Mouse (Mus musculus) heart, adult 18-20 months (tissue): ENCODE data around the gene Il20rb. TPM values are rescaled to one million over a fixed set of nuclear protein-coding genes. Genes with fewer than 3 reads are reported as not detected.
A peak's percentile ranks its signal among the peaks of the same experiment; 100 is the strongest.

ENCODE experiments used
- DNase-seq, 2 experiments: peaks; one replicate each; pipeline ENCODE4 v3.0.0; 2021 to 2022; ENCODE audit warnings: mixed read lengths in 1 of 2
- total RNA-seq, 2 experiments: library from RNA; stranded (reverse); gene quantifications; 2 replicates each; pipeline ENCODE4 v1.2.3; 2021

The Il20rb gene
- total RNA-seq, 2 experiments from 2014 or later: 0.47 to 1.2 TPM

DNA sequence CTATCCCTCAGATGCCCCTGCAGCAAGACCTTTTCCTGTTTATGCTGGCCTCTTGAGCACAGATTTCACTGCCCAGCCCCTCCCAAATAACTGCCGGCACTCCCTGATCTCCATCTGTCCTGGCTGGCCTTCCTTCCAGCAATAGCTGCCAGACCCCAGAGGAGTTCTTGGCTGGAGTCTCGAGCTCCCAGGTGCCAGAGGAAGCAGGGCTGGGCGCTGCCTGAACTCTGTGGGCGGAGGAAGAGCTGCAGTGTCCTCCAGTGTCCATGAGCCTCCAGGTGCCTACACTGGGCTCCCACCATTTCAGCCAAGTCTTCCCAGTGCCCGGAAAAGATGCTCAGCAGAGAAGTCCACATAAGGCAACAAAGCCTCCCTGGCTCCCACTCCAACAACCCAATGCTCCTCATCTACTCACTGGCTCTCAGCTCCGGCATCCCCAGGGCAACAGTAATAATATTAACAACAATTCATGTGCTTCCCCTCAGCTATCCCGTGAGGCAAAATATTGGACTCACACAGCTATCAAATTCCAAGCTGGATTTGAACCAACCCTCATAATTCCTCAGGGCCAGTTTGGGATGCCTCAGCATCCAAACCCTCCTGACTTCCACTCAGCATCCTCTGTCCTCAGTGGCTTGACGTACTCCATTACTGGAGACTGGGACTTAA, 15.5 kb downstream of the Il20rb start:
- DNase-seq: peak; percentile 85 to 95

DNA sequence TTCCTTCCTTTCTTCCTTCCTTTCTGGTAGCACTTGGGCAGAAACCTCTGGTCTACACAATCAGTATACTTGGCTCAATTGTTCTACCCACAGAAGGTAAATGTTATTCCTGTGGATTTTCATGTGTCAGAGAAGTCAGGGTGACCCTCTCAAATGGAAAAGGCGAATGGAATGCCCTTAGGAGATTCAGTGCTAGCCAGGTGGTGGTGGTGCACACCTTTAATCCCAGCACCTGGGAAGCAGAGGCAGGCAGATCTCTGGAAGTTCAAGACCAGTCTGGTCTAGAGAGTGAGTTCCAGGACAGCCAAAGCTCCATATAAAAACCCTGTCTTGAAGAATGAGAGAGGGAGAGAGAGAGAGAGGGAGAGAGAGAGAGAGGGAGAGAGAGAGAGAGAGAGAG, 16.4 kb downstream of the Il20rb start:
- DNase-seq: no peak

DNA sequence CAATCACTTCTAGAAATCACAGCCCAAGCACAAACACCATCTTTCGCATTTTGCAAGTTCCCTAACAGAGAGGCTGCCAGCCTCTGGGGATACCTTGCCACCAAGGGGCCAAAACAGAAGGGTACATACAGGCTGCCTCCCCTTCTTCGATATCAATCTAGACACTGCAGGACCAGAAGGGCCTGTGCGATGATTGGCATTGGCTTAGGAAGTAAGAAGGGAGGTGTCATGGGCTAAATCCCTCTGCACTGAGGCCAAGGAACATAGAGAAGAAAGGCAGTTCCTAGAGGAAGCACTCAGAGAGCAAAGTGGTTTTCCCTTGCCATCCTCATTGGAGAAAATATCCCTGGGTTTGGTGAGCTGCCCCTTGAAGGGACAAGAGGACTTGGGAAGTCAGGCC, 16.9 kb downstream of the Il20rb start:
- no peak for DNase-seq

DNA sequence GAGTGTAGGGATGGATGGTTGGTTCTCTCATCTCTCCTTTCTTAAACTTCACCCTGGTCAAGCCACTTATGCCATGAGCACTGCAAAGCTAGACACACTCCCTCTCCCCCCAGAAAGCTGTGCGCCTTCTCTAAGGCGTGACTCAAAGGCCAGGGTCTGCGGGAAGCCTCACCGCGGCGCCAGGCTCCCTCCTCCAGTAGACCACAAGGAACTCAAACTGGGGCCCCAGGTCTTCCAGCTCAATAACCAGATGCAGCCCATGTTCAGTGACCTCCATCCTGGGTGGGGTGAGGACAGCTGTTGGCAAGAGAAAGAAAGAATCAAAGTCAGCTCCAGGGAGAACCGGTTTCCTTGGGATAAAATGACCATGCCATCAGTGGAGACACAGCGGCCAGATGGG, 18.4 kb downstream of the Il20rb start:
- peak in 1 of 2 experiments; percentile 28 for DNase-seq

DNA sequence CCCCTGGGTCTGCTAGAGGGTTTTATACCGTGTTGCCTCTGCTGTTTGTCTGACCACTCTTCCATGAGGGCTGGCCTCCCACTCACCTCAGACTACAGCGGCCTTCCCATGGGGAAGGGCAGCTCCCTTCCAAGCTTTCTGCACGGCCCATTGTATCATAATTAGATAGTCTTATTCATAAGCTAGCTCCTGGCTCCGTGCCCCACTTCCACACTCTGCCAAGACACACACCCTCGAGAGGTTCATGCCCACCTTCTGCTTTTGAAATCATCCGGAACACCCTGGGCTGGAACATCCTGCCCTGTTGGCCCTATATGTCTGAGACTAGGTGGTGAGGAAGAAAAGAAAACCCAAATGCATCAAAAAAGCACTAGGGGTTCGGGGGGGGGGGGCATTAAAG, 18.9 kb downstream of the Il20rb start:
- DNase-seq: peak; percentile 83 to 88

DNA sequence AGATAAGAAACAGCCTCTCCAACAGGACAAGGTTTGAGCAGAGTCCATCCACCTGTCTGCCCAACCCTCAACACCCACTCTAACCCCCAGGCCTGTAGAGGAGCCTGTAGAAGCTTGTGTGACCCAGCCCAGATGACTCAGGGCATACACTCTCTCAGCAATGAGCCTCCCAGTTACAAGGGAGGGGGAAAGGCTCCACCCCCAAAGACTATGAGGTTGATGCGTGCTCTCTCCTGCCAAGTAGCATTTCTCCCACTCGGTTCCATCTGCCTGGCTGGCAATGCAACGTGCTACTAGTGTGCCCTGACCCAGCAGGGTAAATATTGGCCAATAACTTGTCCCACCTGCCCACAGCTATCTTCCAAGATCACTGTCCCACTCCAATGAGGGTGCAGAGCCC, 19.8 kb downstream of the Il20rb start:
- DNase-seq: peak in 1 of 2 experiments; percentile 56

DNA sequence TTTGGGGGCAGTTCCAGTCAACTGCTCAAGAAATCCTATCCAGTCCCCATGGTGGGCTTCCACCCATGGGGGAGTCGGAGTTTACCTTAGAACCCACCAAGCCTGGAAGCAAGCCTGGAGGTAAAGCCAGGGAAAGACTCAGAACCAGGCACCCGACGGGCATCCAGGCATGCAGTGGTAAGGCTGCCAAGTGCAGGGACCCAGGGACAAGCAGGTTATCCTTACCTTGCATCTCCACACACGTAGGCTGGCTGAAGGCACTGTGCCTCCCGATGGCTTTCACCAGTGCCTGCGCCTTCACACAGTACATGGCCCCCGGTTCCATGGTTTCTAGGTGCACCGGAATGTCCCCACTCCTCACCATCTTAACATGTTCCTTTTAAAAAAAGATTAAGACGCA, 20.6 kb downstream of the Il20rb start:
- no peak for DNase-seq

DNA sequence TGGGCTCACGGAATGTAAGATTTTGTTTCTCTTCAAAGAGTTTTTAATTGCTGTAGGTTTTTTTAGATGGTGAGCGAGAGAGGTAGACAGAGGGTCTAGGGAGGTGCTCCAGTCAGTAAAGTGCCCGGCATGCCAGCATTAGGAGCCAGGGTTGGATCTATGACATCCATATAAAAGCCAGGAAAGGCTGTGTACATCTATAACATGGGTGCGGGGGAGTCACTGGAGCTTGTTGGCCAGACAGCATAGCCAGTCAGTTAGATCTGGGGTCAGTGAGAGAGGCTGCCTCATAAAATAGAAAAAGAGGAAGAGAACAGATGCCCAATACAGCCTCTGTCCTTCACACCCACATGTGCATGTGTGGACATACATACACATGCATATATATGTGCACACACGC, 21.2 kb downstream of the Il20rb start:
- no peak for DNase-seq

DNA sequence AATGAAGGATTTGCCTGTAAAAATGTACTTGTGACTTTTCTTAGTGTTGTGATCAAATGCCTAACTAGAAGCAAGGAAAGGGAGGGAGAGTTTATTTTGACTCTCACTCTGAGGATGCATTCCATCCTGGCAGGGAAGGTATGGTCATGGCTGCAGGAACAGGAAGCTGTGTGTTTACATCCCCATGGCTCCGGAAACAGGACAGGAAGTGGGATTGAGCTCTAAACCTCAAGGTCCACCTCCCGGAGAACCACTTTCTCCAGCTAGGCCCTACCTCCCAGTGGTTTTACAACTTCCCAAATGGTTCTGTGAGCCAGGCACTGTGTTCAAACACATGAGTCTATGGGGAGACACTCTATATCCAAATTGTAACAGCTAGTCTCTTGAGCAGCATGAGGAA, 22.8 kb downstream of the Il20rb start:
- no peak for DNase-seq

DNA sequence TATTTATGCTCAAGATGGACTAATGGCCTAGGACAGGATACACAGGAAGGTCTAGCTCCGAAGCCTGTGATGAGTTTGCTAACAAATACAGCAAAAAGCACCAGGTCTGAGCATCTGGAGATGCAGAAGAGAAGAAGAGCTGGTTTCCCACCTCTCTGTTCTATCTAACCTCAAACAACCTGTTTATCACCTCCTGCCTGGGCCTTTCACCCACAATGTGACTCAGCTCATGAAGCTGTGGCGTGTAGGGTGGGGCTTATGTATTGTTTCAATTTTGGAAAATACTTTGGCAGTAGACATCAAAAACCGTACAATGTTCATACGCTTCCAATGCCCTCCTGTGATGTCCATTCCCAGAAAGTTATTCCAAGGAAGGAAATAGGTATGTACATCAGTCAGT, 24.5 kb downstream of the Il20rb start:
- DNase-seq: peak in 1 of 2 experiments; percentile 61

DNA sequence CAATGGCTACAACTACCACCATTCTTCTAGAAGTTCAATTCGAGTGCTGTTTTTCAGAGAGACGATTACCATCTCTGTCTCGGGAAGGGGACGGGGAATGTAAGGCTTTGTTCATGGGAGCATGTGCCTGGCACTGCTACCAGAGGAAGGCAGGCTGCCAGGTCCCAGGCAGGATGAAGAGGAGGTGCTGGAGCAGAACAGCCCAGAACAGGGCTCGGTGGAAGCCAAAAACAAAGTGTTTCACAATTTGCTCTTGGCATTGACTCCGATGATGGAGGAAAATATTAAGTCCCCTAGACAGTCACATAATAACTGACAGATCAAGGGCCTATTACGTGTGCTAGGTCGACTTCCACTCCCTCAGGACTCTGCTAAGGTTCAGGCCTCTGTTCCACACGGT, 24.9 kb downstream of the Il20rb start:
- DNase-seq: peak; percentile 76 to 83

DNA sequence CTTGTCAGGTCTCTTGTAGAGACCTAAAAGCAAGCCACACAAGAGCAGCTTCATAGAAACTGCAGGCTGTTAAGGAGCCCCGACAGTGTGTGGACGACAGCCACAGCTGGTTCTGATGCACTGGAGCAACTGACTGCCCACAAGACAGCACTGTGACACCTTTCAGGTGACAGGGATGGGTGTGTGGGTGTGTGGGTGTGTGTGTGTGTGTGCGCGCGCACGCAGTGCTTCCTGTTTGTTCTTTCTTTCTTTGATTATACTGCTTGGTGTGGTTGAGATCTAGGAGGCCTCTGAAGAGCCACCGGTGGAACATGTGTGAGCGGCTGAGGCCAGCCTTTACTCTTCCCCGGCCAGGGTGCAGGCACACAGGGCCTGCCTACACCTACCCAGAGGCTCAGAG, 26.4 kb downstream of the Il20rb start:
- DNase-seq: no peak

DNA sequence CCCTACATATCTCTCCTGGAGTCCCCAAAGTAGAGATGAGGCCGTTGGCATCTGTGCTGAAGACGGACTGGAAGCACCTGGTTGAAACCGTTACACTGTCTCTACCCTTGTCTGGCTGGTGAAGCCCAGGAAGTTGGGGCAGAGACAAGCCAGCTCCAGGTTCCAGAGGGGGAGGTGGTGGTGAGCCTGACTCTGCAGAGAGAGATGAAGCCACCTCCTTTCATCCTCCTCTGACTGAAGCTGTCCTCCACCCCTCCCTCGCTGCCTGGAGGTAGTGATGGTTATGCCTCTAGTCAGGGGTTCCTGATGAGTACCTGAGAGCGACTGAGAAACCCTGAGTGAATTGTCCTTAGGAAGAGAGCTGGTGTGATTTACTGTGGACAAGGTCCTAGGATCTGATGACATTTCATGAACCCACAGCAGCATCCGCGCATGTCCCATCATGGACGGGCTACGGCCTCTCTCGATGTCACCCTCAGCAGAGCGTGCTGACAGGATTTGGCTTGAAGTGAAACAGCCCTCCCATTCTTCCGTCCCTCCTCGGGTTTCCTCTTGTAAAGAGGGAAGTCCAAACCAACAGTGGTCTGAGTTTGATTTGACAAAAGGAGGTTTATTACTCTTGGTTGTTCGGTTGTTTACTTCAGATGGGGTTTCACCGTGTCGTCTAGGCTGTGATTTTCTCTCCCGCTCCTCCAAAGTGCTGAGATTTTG, 28.5 kb downstream of the Il20rb start:
- peak in 1 of 2 experiments; percentile 15 for DNase-seq

DNA sequence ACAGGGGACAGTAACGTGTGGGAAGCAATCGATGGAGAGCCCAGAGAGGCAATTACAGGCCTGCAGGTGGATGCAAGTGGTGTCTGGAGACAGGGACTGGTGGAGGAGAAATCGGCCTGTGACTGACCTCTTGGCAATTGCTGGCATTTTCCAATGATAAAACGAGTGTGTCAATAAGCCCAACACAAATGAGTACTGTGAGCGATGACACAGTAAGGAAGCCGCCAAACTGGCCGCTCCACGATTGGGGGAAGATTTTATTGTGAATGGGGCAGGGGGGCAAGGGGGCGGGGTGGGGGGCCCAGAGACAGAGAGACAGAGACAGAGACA, 32.0 kb downstream of the Il20rb start:
- DNase-seq: no peak

DNA sequence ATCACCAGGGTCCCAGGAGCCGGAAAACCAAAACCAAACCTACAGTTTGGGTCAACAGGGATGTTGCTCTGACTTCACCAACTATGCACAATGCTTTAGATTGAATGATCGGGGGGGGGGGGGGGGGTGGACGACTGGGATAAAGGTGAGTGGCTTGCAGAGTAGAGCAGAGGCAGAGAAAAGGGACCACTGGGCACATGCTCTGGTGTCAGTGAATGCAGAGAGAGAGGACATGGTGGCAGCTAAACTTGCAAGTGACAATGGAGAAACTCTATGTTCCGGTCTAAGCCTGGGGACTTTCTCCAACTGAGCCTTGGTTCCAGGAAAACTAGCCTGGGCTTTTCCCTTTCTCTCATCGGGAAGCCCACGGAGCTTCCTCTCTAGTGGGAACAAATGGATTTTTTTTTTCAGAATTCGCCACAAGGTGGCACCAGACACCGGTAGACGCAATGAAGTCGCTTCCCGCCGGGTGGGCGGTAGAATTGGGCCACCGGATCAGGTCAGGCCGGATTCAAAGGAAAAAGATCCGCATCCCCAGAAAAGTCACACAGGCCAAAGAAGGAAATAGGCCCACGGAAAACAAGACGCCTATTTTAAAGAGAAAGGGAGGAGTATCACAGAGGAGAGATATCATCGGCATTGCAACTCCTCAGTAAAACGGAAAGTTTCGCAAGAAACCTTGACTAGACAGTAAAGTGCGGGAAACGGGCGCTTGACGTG, 32.5 kb downstream of the Il20rb start:
- DNase-seq: peak; percentile 85 to 93

DNA sequence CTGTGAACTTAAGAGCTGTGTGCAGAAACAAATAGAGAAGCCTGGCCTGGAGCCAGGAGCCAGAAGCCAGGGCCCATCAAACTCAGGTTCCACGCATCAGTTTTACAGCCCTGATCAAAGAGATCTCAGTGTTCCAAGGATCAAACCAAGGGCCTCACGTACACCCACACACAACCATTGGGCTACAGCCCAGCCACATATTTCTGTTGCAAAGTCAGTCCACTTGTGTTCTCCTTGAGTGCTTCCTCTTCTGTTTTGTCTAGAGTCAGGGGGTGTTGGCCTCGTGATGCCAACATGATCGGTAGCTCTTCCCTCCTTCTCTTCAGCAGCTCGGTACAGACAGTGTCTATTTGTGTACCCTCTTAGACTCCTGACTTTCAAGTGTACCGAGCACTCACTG, 34.2 kb downstream of the Il20rb start:
- DNase-seq: no peak

DNA sequence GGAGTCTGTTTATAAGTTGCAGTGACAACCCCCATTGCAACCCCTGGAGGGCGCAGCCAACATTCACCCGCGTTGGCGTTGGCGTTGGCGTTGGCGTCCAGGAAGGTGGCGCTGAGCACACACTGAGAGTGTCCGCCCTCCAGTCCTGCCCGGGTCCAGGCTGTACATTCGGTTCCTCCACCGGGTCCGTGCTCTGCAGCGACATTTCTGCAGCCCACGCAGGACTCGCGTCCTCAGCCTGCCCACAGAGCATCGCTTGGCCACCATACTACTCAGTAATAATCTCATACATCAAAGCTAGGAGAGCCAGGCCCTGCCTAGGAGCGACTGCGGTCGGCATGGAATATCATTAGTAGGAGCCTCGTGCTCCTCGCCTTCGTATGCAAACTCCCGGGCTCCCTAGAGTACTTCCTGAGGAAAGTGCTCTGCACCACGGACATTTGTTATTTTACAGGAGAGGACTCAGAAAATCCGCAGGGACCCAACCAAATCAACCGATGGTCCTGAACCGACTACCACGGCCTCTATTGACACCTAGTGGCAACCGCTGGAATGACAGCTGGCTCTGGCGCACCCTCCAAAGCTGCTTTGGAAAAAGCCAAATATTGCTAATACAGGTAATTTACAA, 40.4 kb downstream of the Il20rb start:
- DNase-seq: peak; percentile 73 to 90

DNA sequence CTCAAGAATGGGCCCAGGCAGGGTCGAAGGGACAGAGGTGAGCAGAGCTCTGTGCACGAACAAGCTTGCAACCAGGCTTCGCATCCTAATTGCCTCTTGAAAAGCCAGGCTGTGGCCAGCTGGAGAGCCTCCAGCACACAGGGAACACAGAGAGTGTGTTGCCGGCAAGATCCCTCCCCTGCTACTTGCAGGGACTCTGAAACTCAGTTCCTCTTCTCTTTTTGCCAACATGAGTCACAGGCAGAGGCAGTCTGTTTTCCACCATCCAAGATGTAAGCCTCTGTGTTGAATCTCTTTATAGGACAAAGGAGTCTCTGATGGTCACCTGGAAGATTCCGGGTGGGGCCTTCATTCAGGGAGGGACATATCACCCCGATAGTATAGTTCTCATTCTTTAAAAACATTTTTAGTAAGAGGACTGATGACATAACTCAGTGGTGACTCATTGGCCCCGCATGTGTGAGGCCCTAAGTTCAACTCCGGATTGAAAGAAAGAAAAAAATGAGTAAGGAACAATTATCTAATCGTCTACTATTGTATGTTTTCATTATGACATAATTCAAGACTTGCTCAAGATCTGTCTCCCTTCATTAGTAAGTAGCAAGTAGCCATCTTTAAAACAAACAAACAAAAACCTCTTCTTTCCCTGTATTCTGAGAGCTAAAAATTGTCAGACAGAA, 46.3 kb downstream of the Il20rb start:
- DNase-seq: peak; percentile 56 to 64

DNA sequence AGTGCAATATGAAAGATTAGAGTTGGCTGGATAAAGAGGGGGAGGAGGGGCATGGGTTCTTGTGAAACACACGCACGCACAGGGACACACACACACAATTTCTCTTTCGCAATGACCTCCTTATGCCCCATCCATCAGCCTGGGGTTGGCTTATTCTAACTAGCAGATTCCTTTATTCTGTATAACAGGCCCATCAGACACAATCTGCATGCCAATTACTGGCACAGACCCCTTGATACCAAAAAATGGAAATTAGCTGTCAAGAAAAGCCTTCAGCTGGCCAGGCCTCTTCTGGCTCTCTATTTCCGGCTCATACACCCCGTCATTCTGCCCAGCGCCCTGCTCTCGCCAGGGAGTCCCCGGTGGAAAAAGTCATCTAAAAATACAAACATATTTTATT, 47.1 kb downstream of the Il20rb start:
- no peak for DNase-seq

DNA sequence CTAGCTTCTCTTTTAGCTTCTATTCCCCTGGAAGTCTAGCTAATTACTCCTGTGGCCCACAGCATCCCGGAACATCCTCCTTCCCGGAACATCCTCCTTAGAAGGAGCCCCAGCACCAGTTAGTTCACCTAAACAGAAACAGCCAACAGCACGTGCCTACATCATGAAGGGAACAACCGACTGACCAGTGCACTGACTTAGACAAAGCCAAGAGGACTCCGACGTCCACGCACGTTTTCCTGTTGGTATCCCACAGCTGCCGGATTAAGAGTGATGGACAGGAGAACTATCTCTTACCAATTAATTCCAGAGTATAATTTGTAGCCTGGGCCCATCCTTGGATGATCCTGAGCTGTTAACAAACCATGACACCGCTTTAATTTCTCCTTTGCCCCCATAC, 47.6 kb downstream of the Il20rb start:
- DNase-seq: no peak

DNA sequence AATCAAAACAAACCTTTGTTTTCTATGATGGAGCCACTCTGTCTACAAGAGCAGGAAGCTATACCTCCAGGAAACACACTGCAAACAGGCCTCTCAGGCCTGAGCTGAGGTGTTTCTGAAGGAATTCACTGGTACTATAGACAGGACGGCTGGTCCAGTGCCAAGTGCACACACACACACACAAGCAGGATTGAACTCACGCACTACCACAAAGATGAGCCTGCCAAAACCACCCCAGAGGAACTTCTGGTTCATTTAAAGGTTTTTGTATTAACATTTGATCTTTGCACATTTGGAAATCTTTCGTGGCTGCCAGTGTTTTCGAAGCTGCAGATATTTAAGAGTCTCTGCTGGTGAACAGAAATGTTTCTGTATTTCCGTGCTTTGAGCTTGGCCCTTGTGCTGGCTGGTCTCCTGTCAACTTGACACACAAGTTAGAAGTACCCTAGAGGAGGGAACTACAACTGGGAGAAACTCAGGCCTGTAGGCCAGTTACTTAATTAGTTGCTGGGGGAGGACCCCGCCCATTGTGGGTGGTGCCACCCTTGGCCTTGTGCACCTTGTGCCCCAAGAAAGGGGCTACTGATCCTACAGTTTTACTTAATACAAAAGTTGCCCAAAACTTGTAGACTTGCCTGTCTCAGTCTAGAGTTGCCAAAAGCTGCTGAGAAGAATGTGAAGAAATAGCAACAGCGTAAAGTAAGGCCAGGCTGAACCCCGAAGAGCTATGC, 49.6 kb downstream of the Il20rb start:
- DNase-seq: no peak

DNA sequence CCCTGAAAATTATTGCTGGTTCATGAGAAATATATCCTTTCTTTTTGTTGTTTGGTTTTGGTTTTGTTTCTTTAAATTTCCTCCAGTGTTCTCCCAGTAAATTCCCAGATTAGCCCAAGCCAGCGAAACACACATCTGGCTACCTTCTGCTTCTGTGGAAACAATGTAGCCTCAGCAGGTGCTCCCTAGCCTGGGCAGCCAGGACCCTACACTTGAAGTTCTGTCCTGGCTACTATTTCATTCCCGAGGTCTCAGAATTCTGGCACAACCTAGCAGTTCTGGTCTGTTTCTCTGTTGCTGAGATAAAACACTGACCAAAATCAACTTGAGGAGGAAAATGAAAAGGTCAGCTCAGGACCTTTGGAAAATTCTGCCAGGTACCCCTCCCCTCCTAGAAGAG, 55.2 kb downstream of the Il20rb start:
- no peak for DNase-seq
